Mouse (Mus musculus): ENCODE data around the gene 1700021F05Rik.

DNA sequence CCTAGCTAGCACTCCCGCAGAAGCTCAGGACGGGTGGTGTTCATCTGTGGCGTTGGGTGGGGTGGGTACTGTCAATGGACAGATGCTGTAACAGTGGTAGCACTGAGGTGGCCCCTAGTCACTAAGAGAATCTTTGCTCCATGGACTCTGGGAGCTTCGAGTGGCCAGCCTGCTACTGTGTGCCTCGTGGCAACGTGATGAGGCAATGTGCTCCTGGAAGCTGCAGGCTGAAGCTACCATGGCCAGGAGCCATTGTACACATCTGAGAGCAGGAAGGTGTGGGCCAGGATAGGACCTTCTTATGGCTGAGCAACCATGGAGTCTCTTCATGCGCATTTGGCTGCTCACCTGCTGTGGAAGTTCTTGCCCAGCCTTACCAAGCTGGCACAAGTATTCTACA lies 31.6 kb downstream of the 1700021F05Rik start:
- no peak for TF ChIP-seq POLR2A (IDR thresholded peaks at IDR 0.05; ENCODE audit: borderline replicate concordance, insufficient read depth, low read length)
- no peak for TF ChIP-seq CTCF (IDR thresholded peaks at IDR 0.05; ENCODE audit: borderline replicate concordance, insufficient read depth, low read depth, low read length)
